Mouse (Mus musculus) kidney, postnatal 4 days (tissue): ENCODE measurements at regions not wholly inside any gene's neighbourhood (a gene's known extent, or its start where the extent isn't known, plus 50 kb on each side); places are given as distances from the start of the nearest gene placed in this dataset.
A peak's percentile ranks its signal among the peaks of the same experiment; 100 is the strongest.

Experiments
- DNase-seq, 2 experiments: peaks; one replicate each; pipeline ENCODE4 v3.0.0; 2021; ENCODE audit warnings: mixed read lengths in 2 of 2

DNA sequence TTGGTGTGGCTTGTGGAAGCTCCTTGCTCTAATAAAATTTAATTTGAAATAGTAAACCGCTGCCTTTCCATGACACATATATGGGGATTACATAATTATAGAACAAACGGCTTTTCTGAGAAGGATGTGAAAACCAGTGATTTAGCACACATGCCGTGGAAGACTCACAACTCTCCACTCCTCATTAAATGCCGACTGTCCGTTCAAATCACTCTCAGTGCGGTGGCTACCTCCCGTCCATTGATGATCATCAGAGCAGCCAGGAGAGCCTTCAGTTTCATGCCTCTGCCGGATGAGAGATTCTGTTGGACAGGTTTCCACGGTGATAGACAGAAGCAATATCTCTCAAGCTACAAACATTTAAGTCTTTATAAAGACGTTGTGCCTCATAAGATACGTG lies 451.3 kb downstream of the Glrx3 start:
- no peak for DNase-seq

DNA sequence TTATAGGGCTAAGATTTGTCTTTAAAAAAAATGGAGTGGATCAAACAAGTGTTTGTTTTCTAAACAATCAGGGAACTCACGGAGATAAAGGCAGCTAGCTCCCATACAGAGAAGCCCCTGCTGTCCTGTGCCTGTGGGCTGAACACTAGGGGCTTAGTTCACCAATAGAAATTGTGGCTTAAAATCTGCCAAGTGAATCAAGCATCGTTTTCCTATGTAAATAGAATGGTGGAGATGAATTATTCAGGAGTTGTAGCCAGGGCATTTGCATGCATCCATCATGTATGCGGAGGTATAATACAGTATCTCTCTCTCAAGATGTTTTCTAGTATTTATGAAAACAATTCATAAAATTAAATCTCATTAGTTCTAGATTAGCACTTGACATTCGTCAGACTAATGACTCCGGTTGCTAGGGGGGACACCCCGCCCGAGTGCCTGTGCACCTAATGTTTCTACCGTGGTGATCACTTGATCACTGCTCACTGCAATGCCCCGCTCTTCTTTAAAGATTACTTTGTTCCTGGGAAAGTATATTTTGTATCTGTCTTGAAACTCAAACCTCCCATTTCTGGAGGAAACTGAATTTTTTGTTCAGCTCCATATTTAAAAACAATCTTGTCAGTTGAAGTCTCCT lies 469.1 kb downstream of the Glrx3 start:
- no peak for DNase-seq

DNA sequence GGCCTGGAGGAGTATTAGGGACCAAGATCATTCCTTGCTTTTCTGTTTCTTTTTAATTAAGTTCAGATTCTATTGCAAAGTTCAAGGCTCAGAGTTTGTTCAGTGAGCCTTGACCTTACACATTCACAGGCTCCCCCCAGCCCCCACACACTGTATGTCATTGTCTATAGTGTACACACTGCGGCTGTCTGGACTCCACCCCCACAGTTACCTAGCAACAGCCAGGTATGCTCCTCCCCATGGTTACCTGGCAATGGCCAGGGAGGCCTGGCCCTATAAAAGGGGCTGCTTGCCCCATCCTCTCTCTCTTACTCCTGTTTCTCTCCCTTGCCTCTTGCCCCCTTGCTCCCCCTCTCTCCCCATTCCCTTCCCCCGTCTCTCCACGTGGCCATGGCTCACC lies 472.0 kb downstream of the Glrx3 start:
- DNase-seq: peak; percentile 61 to 76

DNA sequence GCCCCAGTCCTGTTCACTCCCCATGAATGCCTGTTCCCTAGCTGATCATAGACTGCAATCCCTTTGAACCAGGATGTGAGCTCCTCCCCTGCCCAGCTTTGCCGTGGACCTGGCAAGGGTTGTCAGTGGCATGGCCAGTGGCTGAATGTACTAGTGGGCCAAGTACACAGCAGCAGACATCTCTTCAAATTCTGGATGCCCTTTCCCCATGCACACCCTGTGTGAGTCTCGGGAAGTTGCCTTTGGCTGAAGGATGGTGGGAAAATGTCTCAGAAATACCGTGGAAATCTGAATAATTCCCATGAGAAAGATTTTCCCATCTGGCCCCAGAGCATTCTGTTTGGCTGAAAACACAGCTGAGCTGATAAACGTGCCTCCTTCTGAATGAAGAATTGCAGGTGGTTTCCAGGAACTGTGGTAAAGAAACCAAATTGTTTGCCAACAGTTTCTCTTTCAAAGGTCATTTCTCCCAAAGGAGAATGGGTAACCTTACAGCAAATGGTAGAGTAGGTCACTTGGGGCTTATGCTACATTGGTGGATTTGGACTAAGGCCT lies 476.2 kb downstream of the Glrx3 start:
- DNase-seq: no peak

DNA sequence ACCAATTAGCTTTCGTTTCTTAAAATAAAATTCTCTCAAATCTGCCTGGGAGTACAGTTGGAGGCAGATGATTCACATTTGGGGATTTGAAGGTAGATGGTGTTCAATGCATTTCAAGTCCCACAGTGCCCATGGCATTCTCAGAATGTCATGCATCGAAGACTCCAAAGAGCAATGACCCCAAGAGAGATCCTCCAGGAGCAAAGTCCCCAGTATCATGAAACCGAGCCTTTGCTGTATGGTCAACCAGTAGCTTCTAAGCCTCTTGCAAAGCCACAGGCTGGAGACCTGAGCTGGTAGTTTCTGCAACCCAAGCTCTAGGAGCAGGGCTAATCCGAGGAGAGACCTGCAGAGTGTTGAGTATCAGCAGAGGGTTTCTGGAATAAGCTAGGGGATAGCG lies 477.1 kb downstream of the Glrx3 start:
- DNase-seq: peak in 1 of 2 experiments; percentile 17

DNA sequence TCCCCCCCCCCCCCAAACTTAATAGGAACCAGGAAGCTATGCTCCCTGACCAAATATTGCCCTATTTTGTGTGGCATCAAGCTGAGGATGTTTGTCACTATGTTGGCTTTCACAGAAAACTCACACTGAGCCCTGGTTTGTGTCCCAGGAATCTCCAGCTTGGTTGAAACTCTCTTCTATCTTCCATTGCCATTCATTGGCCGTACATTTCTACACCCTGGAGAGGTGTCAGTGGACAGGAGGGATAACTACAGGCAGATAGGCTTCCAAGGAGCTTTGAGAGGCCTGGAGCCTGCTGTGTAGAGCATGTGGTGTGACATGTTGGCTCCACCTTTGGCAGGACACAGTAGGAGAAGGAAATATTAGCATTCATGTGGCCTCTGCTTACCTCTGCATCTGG lies 478.9 kb downstream of the Glrx3 start:
- DNase-seq: no peak

DNA sequence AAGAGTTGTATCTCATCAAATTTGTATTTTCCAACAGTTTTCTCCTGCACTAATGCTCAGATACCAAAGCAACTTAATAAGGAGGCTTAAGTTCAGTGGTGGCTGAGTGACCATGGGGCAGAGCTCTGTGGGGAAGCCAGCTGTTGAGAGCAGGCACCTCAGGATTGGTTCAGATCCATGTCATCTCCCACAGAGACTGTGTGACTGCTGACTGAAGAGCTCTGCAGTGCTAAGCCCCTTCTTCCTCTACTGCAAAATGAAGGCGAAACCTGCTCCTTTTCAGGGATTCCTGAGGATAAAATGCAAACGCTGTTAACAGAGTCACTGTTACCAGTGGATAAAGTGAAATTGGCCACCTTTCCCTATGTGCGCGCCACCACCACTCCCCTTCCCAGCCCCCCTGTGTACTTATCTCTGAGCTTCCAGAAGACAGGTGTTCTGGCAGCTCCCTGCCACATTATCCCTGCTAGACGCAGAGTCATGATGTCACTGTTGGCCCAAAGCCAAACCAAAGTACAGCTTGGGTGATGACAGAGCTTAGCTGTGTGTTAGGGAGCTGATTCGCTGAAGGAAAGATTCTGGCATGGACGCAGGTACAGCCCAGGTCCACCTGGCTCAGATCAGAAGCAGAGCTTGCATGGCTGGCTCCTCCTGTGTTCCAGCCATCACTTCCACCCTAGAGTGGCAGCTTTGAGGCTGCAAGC lies 472.9 kb downstream of the Tcerg1l start:
- peak; percentile 31 to 48 for DNase-seq

DNA sequence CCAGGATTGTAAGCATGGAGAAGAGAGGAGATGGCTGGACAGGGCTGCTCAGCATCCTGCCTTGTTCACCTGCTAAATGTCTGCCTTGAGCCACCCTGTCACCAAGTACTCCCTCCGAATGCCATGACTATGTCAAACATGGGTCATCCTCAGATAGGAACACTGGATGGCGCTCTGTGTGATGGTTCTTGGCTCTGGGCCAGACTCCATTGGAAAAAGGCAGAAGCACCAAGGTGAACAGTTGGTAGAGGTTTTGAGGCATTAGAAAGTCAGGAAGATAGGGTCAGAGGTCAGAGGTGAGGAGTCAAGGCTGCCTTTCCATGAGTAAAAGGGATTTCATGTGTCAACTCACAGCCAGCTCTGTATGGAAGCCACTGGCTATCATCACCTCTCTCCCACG lies 471.9 kb downstream of the Tcerg1l start:
- no peak for DNase-seq

DNA sequence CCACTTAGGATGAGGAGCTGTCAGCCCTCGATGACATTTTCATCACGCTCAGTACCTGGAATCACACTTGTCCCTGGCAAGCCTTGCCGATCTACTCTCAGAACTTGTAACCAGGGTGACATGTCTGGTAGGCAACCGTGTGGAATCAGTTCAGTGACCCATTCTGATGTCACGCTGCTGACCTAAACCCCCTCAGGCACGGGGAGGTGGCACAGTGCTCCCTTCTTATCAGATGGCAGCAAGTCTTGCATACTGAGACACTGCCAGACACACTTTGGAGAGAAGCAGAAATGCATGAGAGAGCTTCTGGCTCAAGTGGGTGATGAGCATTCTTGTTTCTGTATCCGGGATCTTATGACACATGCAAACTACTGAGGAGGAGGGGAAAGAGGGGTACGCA lies 470.2 kb downstream of the Tcerg1l start:
- DNase-seq: no peak

DNA sequence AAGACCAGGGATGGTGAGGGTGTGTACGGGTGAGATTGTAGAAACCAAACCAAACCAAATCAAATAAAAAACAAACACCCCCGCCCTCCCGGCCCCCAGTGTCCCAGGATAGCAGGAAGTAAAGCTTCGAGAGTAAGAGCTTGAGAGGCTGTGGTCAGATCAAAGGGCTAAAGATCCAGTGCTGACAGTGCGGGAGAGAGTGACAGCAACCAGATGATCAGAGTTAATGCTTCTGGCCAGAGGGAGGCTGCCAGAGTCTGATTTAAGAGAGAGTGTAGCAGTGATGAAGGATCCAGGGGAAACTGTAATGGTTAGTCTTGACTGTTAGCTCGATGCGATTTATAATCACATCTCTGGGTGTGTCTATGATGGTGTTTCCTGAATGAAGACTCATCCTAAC lies 467.3 kb downstream of the Tcerg1l start:
- no peak for DNase-seq

DNA sequence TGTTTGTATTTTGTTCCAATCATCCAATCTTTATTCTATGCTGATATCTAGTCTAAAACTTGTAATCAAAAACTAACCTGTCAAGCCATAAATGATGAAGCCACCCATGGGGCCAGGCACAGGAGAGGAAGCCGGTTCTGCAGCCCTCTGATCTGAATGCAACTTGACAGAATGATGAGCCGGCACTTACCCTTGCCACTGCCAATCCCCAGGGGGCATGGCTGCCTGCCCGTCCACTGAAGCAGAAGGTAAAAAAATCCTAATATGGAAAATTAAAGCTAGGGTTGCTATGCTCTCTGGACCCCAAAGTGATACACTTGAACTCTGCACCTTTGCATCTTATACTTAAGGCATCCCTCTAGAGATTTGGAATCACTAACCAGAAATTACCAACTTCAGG lies 461.6 kb downstream of the Tcerg1l start:
- DNase-seq: no peak

DNA sequence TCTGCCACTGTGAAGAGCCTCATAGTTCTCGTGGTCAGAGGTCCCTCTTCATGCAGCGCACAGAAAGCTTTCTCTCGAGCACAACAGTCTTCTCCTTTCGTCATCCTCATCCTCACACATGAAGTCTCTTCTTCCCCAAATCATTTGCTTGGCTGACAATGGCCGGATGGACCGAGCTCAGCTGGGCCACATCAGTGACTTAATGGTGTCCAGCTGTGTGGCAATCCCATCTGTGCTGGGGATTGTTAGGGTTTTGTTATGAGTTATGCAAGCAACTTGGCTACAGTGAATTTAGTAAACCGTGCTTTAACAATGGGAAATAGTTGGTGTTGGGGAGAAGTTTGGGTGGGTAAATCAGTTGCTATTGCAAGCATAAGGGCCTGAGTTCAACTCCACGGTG lies 458.4 kb downstream of the Tcerg1l start:
- no peak for DNase-seq

DNA sequence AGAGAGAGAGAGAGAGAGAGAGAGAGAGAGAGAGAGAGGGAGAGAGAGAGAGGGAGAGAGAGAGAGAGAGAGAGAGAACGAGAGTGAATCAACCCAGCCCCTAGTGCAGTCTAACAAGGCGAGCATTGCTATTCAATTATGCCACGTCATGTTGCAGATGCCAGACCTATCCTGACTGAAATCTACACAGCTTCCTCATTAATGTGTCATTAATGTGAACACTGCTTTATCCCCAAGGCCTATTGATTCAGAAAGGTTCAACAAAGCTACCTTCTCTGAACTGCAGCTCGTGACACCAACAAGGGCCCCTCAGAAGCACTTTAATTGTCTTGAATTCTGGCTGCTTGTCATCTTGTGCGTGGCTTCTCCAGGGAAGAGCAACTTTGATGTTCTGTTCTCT lies 457.4 kb downstream of the Tcerg1l start:
- DNase-seq: no peak

DNA sequence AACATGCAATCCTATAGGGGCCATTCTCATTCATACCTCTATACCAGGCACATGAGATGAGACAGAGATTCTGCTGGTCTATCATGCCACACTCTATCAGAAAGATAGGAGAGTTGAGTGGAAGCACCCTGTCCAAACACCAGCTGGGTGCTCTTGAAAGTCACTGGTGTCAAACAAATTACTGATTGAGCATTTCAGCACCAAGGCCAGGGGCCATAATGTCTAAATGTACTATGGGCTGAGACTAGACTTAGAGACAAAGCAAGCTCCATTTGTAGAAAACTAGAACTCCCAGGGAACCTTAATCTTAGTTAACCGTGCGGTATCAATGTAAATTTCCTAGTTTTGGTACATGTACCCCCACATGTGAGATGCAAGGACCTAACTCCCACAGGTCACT lies 452.5 kb downstream of the Tcerg1l start:
- DNase-seq: peak; percentile 72 to 74

DNA sequence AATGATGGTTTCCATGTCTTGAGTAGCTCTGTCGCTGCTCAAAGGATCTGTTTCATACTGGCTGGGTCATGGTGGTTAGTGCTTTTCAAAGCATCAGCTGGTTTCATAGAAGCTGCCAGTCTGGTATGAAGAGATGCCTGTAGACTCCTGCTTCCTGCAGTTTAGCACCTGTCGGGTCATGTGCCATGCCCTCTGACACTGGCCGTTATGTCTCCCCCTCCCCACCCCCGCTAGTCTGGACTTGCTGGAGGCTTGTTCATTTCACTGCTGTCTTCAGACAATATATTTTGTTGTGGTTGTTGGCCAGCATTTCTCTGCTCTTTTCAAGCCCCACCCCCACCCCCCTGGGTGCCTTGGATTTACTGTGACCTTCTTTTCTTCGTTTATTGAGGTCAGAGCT lies 450.1 kb downstream of the Tcerg1l start:
- DNase-seq: no peak

DNA sequence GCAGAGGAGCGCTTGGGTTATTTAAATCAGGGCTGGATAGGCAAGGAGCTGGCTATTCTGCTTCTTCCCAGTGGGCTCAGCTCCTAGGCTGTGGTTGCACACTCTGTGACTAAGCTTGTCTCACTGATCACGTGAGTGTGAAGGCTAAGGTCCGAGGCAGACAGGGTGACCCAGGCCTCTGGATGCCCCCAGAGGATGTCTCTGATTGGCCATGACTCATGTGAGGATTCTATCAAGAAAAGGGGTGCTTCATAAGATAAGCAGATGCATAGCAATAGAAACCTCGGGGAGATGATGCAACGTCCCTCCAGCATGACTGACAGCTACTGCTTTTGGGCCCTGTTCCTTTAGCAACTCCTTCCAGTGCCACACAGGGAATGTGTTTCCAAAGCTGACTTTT lies 440.2 kb downstream of the Tcerg1l start:
- DNase-seq: no peak

DNA sequence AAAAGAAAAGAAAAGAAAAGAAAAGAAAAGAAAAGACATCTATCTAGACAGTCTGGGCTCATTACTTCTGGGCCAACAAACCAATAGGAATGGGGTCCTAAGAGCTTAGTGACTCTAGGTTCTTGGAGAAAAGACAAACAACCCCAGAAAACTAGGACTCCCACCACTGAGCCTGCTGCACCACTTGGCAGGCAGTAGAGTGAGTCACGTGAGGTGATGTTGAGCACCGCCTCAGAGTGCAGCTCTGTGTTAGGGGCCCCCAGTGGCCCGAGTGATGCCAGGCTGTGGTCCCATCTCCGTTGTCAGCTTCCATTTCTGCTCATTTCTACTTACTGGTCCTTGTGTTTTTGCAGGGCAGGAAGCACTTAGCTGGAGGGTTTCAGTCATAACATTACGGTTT lies 439.7 kb downstream of the Tcerg1l start:
- DNase-seq: no peak

DNA sequence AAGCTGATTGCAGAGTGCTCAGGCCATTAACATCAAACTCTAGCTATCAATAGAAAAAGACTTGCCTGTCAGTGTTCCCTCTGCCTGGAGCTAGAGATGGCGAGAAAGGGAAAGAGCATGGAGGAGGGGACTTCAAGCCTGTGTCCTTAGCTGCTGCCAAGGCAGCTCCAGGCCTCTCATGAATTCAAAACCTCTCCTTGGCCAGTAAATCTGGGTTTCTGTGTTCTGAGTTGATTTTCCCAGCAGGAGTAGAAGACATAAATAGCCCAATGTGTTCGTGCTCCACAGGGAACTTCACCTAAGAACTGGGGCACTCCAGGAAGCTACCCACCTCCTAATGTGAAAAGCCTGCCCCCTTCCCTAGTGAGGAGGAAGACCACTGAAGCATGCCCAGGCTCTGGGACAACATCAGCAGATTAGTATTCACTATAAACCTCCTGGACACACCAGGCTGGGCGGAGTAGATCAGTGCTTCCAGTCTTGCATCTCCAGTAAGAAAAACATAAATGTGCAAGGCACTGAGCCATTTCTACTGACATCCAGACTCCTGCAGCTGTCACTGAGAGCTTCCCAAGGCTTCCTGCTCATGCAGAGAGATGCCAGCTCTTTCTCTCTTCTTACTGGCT lies 433.9 kb downstream of the Tcerg1l start:
- no peak for DNase-seq

DNA sequence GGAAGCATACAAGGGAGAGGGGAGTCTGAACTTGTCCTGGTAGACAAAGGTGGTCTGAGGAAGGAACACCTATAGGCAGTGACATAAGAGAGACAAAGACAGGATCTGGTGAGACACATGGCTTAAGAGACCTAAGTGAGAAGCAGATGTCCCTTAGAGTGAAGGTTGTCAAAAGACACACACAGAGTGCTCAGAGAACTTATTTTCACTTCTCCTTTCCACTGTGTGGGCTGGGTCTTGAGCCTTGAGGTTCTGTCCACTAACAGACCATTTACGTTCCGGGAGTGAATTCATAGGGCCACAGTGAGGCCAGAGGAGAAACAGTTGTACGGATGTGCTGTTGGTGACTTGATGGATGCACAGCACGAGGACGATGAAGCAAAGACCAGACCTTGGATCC lies 422.8 kb downstream of the Tcerg1l start:
- DNase-seq: no peak

DNA sequence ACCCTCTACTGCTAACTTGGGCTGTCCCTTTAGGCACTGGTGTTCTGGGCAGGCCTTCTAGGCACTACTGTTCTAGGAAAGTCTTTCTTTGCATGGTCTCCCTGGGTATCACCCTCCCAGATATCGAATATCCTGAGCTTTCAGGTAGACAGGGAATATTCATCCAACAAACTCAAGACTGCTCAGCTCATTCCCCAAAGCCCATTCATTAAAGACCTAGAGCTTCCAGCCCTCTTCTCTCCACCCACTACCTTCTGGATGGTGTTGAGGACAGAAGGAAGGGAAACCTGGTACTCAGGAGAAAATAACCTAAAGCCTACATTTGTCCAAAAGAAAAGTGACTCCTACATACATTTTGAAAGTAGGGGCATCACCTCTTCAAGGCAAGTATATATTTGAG lies 420.0 kb downstream of the Tcerg1l start:
- DNase-seq: no peak

DNA sequence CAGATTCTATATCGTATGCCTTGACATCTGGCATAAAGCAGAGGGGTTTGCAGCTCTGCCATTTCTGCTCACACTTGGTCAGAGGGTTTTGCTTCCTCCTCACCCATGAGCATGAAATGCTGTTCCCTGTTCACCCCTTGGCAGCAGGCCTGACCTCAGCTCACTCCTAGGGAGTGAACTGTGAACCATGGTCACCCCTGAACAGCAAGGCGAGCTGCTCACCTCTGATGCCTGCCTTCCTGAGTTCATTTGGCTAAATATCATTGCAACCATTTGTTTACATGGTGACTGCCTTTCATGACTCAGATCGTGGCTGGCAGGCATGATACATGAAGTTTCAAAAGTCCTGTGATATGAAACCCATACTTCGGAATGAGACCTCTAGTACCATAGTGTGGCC lies 418.2 kb downstream of the Tcerg1l start:
- no peak for DNase-seq

DNA sequence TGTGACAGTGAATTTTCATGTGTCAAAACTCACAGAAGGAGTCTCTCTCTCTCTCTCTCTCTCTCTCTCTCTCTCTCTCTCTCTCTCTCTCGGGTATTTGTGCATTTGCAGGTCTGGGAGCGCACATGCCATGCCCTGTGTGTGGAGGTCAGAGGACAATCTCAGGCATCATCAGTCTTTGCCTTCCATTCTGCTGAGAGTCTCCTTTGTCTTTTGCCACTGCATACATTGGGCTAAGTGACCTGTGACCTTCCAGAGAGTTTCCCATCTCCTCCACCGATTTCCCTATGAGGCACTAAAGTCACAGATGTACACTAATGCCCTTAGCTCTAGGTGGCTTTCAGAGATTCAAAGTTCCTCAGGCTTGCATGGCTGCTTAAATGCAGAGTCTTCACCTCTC lies 391.7 kb downstream of the Tcerg1l start:
- no peak for DNase-seq

DNA sequence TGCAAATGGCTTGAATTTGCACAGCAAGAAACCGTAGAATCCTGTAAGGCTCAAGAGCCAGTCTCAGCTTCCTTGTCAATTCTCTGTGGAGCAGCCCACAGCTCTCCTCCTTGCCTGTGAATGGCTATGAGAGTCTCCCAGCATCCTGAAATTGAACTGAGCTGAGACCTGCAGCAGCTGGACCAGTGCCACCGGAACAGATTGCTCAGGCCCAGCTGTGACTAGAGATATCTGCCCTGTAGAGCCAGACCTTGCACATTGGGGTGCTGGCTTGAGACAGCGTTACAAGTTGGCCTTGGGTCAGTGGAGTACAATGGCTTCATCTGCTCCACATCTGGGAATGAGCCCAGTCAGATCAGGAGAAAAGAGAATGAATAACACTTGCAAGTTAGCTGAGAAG lies 390.6 kb downstream of the Tcerg1l start:
- DNase-seq: peak; percentile 4 to 7

DNA sequence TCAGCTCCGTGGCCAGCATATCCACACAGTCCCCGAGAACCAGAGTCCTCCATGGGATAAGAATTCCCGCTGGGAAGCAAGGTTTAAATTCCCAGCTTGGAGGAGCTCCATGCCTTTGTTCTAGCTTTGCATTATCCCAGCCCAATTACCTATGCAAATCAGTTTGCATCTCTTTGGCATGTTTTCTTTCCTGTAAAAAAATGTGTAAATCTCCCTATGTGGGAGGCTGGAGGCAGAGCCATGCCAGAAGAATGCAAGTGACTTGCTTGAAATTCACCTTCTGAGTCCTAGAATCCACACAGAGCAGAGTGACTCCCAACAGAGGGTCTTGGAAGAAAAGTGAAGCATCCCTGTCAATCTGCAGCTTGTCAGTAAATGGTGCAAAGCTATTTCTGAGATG lies 388.9 kb downstream of the Tcerg1l start:
- DNase-seq: no peak
